Mouse (Mus musculus) testis, adult 2 months (tissue): ENCODE results near the gene St8sia6.

Source experiments
- CTCF ChIP-seq: fragments of 200-500 bp; IDR thresholded peaks from 2 replicates; pipeline ENCODE4 v1.5.1; 2012; ENCODE audit warnings: low read depth, mild to moderate bottlenecking, inconsistent platforms, low read length, moderate library complexity; ENCODE audit not compliant: control insufficient read depth, insufficient read depth, insufficient replicate concordance
- POLR2A ChIP-seq: fragments of 200-500 bp; IDR thresholded peaks from 2 replicates; pipeline ENCODE4 v1.6.1; 2012; ENCODE audit warnings: low read depth, mild to moderate bottlenecking, inconsistent platforms, low read length, moderate library complexity; ENCODE audit not compliant: control insufficient read depth

- TF ChIP-seq CTCF (no peak), POLR2A (no peak)
Observed at GRCm38 (mm10) chr2:13683205-13683570, 110.7 kb downstream of the St8sia6 start.
